Mouse (Mus musculus) left cerebral cortex, postnatal 14 days (tissue): ENCODE measurements around the gene Tox4. TPM values are rescaled to one million over a fixed set of nuclear protein-coding genes. Genes with fewer than 3 reads are reported as not detected.
"Not testable (repeated sequence)": the region's sequence is repeated elsewhere in the genome, so short reads cannot be mapped to it uniquely, and the experiment has no call there.

Experiments used
- DNase-seq, 2 experiments: peaks; one replicate each; pipeline ENCODE4 v3.0.0; 2021 to 2022; ENCODE audit warnings: low spot score in 2 of 2, mixed read lengths in 1 of 2
- intact Hi-C: fragments of 180-260 bp; cut with DNase I; formaldehyde crosslinking; loops from one replicate; pipeline ENCODE4 v1.15.1; 2025
- total RNA-seq, 2 experiments: library from RNA; stranded (reverse); gene quantifications; 2 replicates each; pipeline ENCODE4 v1.2.3; 2021

Tox4 gene
- total RNA-seq, 2 experiments from 2014 or later = 61.4 to 62.6 TPM

DNA sequence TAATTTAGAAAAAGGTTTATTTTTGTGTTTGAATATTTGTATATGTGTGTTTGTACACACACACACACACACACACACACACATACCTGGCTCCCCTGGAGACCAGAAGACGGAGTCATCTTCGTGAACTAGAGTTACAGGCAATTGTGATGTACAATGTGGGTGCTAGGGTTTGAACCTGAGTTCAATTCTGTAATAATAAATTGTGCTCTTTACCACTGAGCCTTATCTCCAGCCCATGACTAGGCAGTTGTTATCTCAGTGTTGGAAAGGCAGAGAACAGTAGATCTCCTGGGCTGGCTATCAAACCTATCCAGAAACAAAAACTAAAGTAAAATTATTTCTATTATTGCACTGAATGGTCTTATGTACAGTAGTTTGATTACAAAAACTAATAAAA, 27.2 kb downstream of the Tox4 start:
- intact Hi-C loops = no loop called here
- DNase-seq = no peak

DNA sequence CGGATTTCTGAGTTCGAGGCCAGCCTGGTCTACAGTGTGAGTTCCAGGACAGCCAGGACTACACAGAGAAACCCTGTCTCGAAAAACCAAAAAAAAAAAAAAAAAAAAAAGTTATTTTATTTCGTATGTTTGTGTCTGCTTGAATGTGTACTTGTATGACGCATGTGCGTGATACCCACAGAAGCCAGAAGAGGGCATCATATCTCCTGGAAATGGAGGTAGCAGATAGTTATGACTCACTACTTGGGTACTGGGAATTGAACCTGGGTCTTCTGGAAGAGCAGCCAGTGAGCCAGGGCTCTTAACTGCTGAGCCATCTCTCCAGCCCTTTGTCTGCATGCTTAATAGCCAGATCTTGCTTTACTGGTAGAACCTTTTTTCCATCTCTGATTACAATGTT, 31.4 kb downstream of the Tox4 start:
- DNase-seq, intact Hi-C loops: not testable (repeated sequence)

- intact Hi-C loops = no loop called here
- DNase-seq = peak in 1 of 2 experiments; percentile 41
Observed at GRCm38 (mm10) chr14:52310906-52311305, 32.0 kb downstream of the Tox4 start.

DNA sequence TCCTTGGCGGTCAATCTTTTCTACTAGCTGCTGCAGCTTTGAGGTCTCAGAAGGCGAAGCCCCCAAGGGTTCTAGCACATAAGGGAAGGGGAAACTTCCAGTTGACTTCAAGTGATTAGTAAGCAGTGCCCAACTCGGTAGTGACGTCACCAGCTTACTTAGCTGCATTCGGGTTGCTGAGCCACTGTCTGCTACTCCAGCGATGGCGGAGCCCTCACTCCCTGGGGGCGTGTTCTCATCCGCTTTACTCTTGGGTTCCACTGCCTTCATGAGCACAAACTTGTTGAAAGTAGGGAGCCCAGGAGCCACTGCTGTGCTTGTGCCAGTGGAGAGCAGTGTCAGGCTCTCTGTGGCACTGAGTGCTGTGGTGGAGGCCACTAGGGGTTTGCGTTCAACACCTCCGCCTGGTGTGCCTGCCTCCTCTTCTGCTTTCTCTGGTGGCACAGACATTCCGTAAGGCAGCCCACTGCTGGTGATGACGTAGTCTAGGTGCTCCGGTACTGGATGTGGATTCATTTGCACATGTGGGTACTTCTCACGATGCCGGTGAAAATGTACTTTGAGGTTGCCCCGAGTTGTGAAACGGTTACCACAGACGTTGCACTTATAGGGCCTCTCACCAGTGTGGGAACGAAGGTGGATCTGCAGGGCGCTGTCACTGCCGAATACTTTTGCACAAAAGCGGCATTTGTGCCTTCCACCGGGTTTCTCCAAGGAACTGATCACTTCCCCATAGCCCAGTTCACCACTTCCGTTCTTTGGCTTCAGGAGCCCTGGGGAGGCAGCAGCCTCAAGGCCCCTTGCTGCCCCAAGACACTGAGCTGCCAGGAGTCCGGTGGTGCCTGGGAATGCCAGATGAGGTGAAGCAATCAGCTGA, 35.2 kb downstream of the Tox4 start:
- intact Hi-C loops = no loop called here
- no peak for DNase-seq

- DNase-seq = no peak
- intact Hi-C loops = no loop called here
Observed at GRCm38 (mm10) chr14:52314808-52315150, 35.8 kb downstream of the Tox4 start.

GRCm38 (mm10) chr14:52315283-52315780, 36.4 kb downstream of the Tox4 start:
- no peak for DNase-seq
- intact Hi-C loops = no loop called here

GRCm38 (mm10) chr14:52315792-52316440, 37.0 kb downstream of the Tox4 start:
- intact Hi-C loops = no loop called here
- DNase-seq = peak; percentile 72 to 73

DNA sequence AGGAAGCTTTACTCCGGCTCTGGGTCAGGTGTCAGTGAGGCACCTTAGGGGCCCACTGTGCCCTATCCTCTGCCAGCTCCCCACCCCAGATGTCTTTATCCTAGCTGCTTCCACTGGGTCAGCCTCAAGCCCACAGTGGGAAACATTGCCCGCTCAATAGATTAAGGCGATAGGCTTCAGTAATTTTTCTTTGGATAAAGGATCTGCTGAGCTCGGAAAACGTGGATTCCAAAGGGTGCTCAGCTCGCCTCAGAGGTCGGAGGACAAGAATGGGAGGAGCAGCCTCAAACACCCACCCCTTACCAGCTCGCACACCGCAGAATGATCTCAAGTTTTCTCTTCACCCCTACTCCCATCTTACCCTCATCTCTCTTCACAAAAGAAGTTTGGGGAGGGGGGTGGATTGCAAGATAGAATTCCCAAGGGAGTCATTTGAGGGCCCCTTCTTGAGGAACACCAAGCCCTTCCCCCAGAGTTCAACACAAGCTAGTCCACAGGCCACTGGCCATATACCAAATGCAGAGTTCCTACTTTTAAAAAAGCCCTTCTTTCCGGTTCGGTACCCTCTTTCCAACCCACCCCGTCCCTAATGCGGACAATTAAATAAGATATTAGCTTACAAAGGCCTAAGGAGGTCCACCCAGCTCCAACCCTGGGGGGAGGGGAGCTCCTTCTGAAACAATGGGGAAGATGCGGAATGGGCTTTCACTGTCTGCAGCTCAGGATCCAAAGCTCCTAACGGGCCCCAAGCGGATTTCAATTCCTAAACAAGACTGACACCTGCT, 37.7 kb downstream of the Tox4 start:
- intact Hi-C loops = no loop called here
- no peak for DNase-seq

GRCm38 (mm10) chr14:52319361-52319760, 40.4 kb downstream of the Tox4 start:
- intact Hi-C loops = no loop called here

GRCm38 (mm10) chr14:52325890-52326289, 46.9 kb downstream of the Tox4 start:
- no peak for DNase-seq

More at GRCm38 (mm10) chr14:52319361-52319760, 40.4 kb downstream of the Tox4 start:
- no peak for DNase-seq

DNA sequence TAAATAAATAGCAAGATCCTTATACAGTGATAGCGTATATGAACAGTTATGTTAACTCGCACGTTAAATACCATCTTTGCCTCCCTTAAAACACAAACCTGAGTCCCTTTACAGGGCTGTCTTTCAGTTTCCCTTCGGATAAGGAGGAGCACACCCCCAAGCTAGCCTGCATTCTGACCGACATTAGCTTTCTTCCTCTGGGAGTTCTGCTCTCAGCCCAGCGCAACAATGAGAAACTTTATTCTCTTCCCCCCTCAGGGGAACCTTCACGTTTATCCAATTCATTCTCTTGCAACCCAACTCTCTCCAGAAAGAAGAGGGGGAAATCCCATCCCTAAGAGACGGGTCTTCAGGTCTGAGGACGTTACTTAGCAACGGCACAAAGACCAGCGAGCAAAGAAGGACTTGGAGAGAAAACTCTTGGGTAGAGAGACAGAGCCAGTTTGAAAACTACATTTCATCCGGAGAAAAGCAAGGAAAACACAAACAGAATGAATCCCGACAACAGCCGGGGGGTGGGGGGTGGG, 48.5 kb downstream of the Tox4 start:
- intact Hi-C loops = no loop called here
- DNase-seq = no peak

More at GRCm38 (mm10) chr14:52325890-52326289, 46.9 kb downstream of the Tox4 start:
- intact Hi-C loops = no loop called here

DNA sequence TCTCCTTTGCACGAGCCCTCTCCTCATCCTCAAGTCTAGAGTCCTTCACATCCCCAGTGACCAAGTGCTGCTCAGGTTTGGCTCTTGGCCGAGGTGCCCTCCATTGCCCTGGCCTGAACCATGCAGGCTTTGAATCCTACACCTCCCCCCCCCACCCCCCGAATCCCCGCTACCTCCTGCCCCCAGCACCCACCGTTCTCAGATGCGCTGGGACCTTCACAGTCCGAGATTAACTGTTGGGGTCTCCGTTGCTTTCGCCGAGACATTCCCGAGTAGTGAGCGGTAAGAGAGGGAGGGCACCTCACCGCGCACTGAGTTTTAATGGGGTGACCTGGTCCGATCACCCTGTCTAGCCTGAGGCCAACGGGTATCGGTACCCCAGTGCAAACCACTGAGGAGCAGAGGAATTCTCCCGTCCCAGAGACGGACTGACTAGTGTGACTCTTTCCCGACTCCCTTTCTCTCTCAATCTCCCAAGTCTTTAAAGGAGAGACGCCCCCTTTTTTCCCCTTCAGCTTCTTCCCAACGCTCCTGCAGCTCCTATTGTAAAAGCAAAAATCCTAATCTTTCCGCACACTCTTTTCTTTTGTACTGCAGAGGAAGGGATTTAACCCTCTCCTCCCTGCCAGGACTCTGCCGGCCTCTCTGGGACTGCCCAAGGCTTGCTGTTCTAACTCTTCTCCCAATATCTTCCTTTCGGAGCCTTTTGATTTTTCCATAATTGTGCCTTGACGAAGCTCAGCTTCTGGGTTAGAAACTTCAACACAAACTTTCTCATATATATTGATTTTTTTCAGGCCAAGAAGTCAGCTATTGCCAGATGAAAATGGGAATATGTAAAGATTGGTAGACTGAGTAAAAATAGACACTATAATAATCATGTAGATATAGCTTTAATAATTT, 49.2 kb downstream of the Tox4 start, which contains the start of gene Sall2:
Sall2 (minus strand) TSS at position 853 of the 903 bp plus-strand sequence.
- intact Hi-C loops = no loop called here
- no peak for DNase-seq

DNA sequence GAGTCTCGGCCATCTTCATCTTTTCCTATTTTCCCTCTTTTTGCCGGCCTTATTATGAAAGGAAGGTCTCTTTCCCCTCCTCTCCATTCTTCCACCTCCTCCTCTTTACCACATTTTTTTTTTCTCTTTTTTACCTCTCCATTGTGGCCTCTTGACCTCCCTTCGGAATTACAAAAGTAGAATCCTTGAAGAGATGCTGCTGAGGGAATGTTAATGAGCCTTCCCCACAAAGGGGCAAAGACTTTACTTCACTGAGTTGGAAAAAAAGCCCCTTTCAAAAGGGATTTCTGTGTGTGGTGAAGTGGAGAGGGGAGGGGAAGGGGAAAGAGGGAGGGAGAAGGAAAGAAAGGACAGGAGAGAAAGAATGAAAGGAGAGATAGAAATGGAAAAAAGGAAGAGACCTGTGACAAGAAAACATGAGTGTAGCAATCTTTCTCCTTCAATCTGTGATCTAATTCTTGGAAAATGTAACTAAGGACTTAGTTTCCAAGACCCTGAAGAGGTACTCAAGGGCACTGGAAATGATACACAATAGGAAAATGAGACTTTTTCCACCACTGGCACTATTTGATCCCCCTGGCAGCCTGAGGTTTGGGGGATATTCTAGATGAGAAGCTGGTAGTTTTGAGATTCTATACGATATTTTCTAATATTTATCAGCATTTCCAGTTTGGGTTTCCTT, 52.3 kb downstream of the Tox4 start:
- no peak for DNase-seq
- intact Hi-C loops = no loop called here

DNA sequence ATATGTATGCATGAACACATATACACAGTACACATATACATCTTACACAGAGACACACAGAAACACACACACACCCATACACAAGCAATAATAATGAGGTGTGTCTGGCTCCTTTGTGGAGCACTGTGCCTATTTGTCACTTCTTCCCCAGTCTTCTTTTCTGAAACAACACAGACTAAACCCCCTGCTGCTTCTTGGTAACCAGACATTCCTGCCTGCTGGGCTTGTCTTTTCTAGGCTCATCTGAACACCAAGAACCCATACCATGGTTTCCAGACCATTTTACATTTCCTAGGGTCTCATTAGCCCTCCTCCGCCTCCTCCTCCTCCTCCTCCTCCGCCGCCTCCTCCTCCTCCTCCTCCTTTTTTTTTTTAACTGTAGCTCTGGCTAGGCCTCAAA, 53.2 kb downstream of the Tox4 start:
- no peak for DNase-seq
- intact Hi-C loops = no loop called here

GRCm38 (mm10) chr14:52338751-52339511, 60.0 kb downstream of the Tox4 start:
- intact Hi-C loops = loop anchor here (2.0 kb wide), 1 partner anchor 42 kb away; no protein-coding TSS in a partner anchor

DNA sequence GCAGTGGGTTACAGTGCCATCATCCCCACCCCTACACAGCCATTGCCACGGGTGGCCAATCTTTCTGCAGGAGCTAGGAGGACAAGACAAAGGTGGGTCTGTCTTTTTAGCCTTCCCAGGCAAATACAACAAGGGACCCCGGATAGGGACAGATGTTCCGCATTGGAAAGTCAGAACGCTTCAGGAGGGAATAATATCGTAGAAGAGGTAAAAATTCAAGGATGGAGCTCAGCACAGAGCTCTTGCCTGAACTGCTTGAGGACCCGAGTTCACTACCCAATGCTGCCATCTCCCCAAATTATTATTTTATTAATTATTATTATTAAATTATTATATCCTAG, 60.5 kb downstream of the Tox4 start:
- DNase-seq = no peak
- intact Hi-C loops = loop anchor here (2.0 kb wide), 1 partner anchor 43 kb away; no protein-coding TSS in a partner anchor

More at GRCm38 (mm10) chr14:52338751-52339511, 60.0 kb downstream of the Tox4 start:
- peak; percentile 85 to 88 for DNase-seq
